Mouse (Mus musculus): ENCODE results near the gene Mpp5. TPM values are rescaled to one million over a fixed set of nuclear protein-coding genes. Genes with fewer than 3 reads are reported as not detected.

The Mpp5 gene
- polyA plus RNA-seq, 1 experiment from 2014 or later, result 13.2 TPM

- no peaks in the 10 kb centered on the region for H3K9me3 ChIP-seq (replicated peaks)
- no peak for ATAC-seq
- 67% methylated on average over 2 of the region's 2 CpGs for WGBS (ENCODE audit: insufficient replicate concordance)
Observed at GRCm38 (mm10) chr12:78777916-78778315, 29.2 kb downstream of the Mpp5 start.

GRCm38 (mm10) chr12:78778423-78779067 is 29.8 kb downstream of the Mpp5 start:
- H3K9me3 ChIP-seq (replicated peaks), result no peaks in the 10 kb centered on the region
- WGBS (ENCODE audit: insufficient replicate concordance), result 72% methylated on average over 4 of the region's 4 CpGs
- no peak overlapping the region for H3K9ac ChIP-seq
- H3K4me3 ChIP-seq, result no peak overlapping the region
- H3K27ac ChIP-seq, result no peak overlapping the region
- H3K4me1 ChIP-seq, result no peaks in the 10 kb centered on the region
- no peak for ATAC-seq
- H3K4me2 ChIP-seq, result no peak overlapping the region
- H3K36me3 ChIP-seq, result no peaks in the 10 kb centered on the region
- no peaks in the 10 kb centered on the region for H3K27me3 ChIP-seq (replicated peaks)

More at GRCm38 (mm10) chr12:78777916-78778315, 29.2 kb downstream of the Mpp5 start:
- Histone ChIP-seq H3K4me3 (no peak overlapping the region), H3K4me1 (peaks cover 6% of the 10 kb centered on the region), H3K9ac (no peak overlapping the region), H3K27me3 (replicated peaks) (no peaks in the 10 kb centered on the region), H3K27ac (no peak overlapping the region), H3K36me3 (no peaks in the 10 kb centered on the region), H3K4me2 (no peak overlapping the region)

- H3K27ac ChIP-seq, result peak overlapping the region; percentile 76
- H3K27me3 ChIP-seq (replicated peaks), result no peaks in the 10 kb centered on the region
- peak; percentile 89 for ATAC-seq
- no peaks in the 10 kb centered on the region for H3K36me3 ChIP-seq
- H3K4me3 ChIP-seq, result peak overlapping the region; percentile 11; the same call in 1 of the 2 replicates
- H3K4me1 ChIP-seq, result peaks cover 22% of the 10 kb centered on the region
- H3K9ac ChIP-seq, result peak overlapping the region; percentile 44
- H3K4me2 ChIP-seq, result peak overlapping the region; percentile 62
- WGBS (ENCODE audit: insufficient replicate concordance), result 20% methylated on average over 3 of the region's 3 CpGs
- no peaks in the 10 kb centered on the region for H3K9me3 ChIP-seq (replicated peaks)
Observed at GRCm38 (mm10) chr12:78788266-78788873, 39.7 kb downstream of the Mpp5 start.

- no peak overlapping the region for H3K4me2 ChIP-seq
- peaks cover 22% of the 10 kb centered on the region for H3K4me1 ChIP-seq
- H3K9me3 ChIP-seq (replicated peaks), result no peaks in the 10 kb centered on the region
- no peaks in the 10 kb centered on the region for H3K36me3 ChIP-seq
- H3K27me3 ChIP-seq (replicated peaks), result no peaks in the 10 kb centered on the region
- 66% methylated on average over 2 of the region's 2 CpGs for WGBS (ENCODE audit: insufficient replicate concordance)
- no peak overlapping the region for H3K9ac ChIP-seq
- no peak overlapping the region for H3K4me3 ChIP-seq
- no peak overlapping the region for H3K27ac ChIP-seq
- ATAC-seq, result no peak
Observed at GRCm38 (mm10) chr12:78790791-78791190, 42.1 kb downstream of the Mpp5 start.

GRCm38 (mm10) chr12:78794236-78794635 is 45.5 kb downstream of the Mpp5 start:
- H3K4me2 ChIP-seq, result no peak overlapping the region
- peaks cover 19% of the 10 kb centered on the region for H3K36me3 ChIP-seq
- H3K27ac ChIP-seq, result no peak overlapping the region
- no peak for ATAC-seq
- H3K4me3 ChIP-seq, result no peak overlapping the region
- peaks cover 9% of the 10 kb centered on the region for H3K4me1 ChIP-seq
- H3K27me3 ChIP-seq (replicated peaks), result no peaks in the 10 kb centered on the region
- 48% methylated on average over 1 of the region's 1 CpGs for WGBS (ENCODE audit: insufficient replicate concordance)
- no peak overlapping the region for H3K9ac ChIP-seq
- H3K9me3 ChIP-seq (replicated peaks), result no peaks in the 10 kb centered on the region

- Histone ChIP-seq H3K9me3 (replicated peaks) (no peaks in the 10 kb centered on the region), H3K36me3 (peaks cover 19% of the 10 kb centered on the region), H3K27ac (no peak overlapping the region), H3K27me3 (replicated peaks) (no peaks in the 10 kb centered on the region), H3K4me1 (no peaks in the 10 kb centered on the region), H3K9ac (no peak overlapping the region), H3K4me3 (no peak overlapping the region), H3K4me2 (no peak overlapping the region)
- WGBS (ENCODE audit: insufficient replicate concordance), result 77% methylated on average over 3 of the region's 3 CpGs
- no peak for ATAC-seq
Observed at GRCm38 (mm10) chr12:78800036-78800435, 51.3 kb downstream of the Mpp5 start.

- Histone ChIP-seq H3K36me3 (peaks cover 19% of the 10 kb centered on the region), H3K27me3 (replicated peaks) (no peaks in the 10 kb centered on the region), H3K4me1 (no peaks in the 10 kb centered on the region), H3K9me3 (replicated peaks) (no peaks in the 10 kb centered on the region), H3K9ac (no peak overlapping the region), H3K4me2 (no peak overlapping the region), H3K4me3 (no peak overlapping the region), H3K27ac (no peak overlapping the region)
- no peak for ATAC-seq
Observed at GRCm38 (mm10) chr12:78801836-78802235, 53.1 kb downstream of the Mpp5 start.

- Histone ChIP-seq H3K4me2 (no peak overlapping the region), H3K27ac (no peak overlapping the region), H3K36me3 (peaks cover 8% of the 10 kb centered on the region; the same call in 1 of the 2 replicates), H3K27me3 (replicated peaks) (no peaks in the 10 kb centered on the region), H3K4me3 (no peak overlapping the region), H3K4me1 (no peaks in the 10 kb centered on the region), H3K9me3 (replicated peaks) (no peaks in the 10 kb centered on the region), H3K9ac (no peak overlapping the region)
- ATAC-seq, result no peak
Observed at GRCm38 (mm10) chr12:78814437-78814836, 65.7 kb downstream of the Mpp5 start.

- WGBS (ENCODE audit: insufficient replicate concordance), result 79% methylated on average over 2 of the region's 2 CpGs
- no peaks in the 10 kb centered on the region for H3K9me3 ChIP-seq (replicated peaks)
- no peak overlapping the region for H3K4me2 ChIP-seq
- no peak overlapping the region for H3K9ac ChIP-seq
- no peak overlapping the region for H3K4me3 ChIP-seq
- 0 out of 2 replicates have a peak, but pooled peaks have one; percentile 37 for ATAC-seq
- peaks cover 9% of the 10 kb centered on the region for H3K4me1 ChIP-seq
- no peak overlapping the region for H3K27ac ChIP-seq
- H3K36me3 ChIP-seq, result peaks cover 58% of the 10 kb centered on the region
- no peaks in the 10 kb centered on the region for H3K27me3 ChIP-seq (replicated peaks)
Observed at GRCm38 (mm10) chr12:78834496-78834895, 85.8 kb downstream of the Mpp5 start.

- H3K9me3 ChIP-seq (replicated peaks), result no peaks in the 10 kb centered on the region
Observed at GRCm38 (mm10) chr12:78839906-78840305, 91.2 kb downstream of the Mpp5 start.

GRCm38 (mm10) chr12:78842429-78842828 is 93.7 kb downstream of the Mpp5 start:
- Histone ChIP-seq H3K36me3 (peaks cover 78% of the 10 kb centered on the region), H3K27ac (no peak overlapping the region), H3K9ac (no peak overlapping the region), H3K4me3 (no peak overlapping the region), H3K4me2 (no peak overlapping the region), H3K27me3 (replicated peaks) (no peaks in the 10 kb centered on the region), H3K9me3 (replicated peaks) (no peaks in the 10 kb centered on the region), H3K4me1 (no peaks in the 10 kb centered on the region)
- WGBS (ENCODE audit: insufficient replicate concordance), result 77% methylated on average over 1 of the region's 1 CpGs
- ATAC-seq, result no peak

More at GRCm38 (mm10) chr12:78839906-78840305, 91.2 kb downstream of the Mpp5 start:
- no peak overlapping the region for H3K9ac ChIP-seq
- 0 out of 2 replicates have a peak, but pooled peaks cover 4% of the 10 kb centered on the region for H3K4me1 ChIP-seq
- H3K27me3 ChIP-seq (replicated peaks), result no peaks in the 10 kb centered on the region
- no peak overlapping the region for H3K4me2 ChIP-seq
- peaks cover 77% of the 10 kb centered on the region for H3K36me3 ChIP-seq
- WGBS (ENCODE audit: insufficient replicate concordance), result 77% methylated on average over 4 of the region's 4 CpGs
- H3K4me3 ChIP-seq, result no peak overlapping the region
- no peak for ATAC-seq
- H3K27ac ChIP-seq, result no peak overlapping the region

GRCm38 (mm10) chr12:78848246-78848645 is 99.5 kb downstream of the Mpp5 start:
- no peak overlapping the region for H3K4me3 ChIP-seq
- no peak for ATAC-seq
- 82% methylated on average over 4 of the region's 4 CpGs for WGBS (ENCODE audit: insufficient replicate concordance)
- no peak overlapping the region for H3K27ac ChIP-seq
- peaks cover 68% of the 10 kb centered on the region for H3K36me3 ChIP-seq
- no peak overlapping the region for H3K9ac ChIP-seq
- no peaks in the 10 kb centered on the region for H3K4me1 ChIP-seq
- H3K4me2 ChIP-seq, result no peak overlapping the region
- H3K27me3 ChIP-seq (replicated peaks), result no peaks in the 10 kb centered on the region
- no peaks in the 10 kb centered on the region for H3K9me3 ChIP-seq (replicated peaks)

All from liver, embryonic 12.5 days (tissue).